Mouse (Mus musculus) lung, postnatal 4 days (tissue): ENCODE measurements around the gene Arid3c.
"Not testable (repeated sequence)": the region's sequence is repeated elsewhere in the genome, so short reads cannot be mapped to it uniquely, and the experiment has no call there.

Experiments
- DNase-seq, 2 experiments: peaks; one replicate each; pipeline ENCODE4 v3.0.0; 2021

Gene Arid3c

GRCm38 (mm10) chr4:41731052-41731765, at the start of gene Arid3c:
Gene Arid3c, minus strand, starts transcription at chr4:41731142.
- no peak for DNase-seq

DNA sequence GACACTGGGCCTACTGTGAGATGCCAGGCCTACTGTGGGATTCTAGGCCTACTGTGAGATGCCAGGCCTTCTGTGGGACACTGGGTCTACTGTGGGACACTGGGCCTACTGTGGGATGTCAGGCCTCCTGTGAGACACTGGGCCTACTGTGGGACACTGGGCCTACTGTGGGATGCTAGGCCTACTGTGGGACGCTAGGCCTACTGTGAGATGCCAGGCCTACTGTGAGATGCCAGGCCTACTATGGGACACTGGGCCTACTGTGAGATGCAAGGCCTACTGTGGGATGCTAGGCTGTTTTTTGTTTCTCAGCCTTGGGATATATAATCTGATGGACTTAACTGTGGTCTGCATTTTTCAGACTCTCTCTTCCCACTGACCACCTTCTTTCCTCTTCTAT, 44.9 kb upstream of the Arid3c start:
- DNase-seq = not testable (repeated sequence)

- DNase-seq = not testable (repeated sequence)
Measured at GRCm38 (mm10) chr4:41774506-41774905, 43.6 kb upstream of the Arid3c start.

DNA sequence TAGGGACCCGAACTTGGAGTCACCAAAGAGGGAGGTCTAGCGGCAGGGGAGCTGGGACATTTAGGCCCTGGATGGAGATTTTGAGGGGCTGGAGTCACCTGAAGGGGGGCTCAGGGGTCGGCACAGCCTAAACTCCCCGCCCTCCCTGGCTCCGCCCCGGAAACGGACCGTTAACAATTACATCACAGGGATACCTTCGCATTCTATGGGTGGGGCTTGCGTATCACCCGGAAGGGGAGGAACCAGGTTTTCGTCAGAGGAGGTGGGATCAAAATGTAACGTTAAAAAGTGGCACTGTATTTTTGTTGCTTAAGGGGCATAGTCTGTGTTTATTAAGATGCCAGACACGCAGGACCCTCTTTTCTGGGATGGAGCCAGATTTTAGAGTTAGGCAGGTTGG, 43.1 kb upstream of the Arid3c start, which contains the start of gene Ccl27a:
Gene Ccl27a (minus strand): TSS at position 246 of the 400 bp plus-strand sequence.
- DNase-seq = peak; percentile 86

DNA sequence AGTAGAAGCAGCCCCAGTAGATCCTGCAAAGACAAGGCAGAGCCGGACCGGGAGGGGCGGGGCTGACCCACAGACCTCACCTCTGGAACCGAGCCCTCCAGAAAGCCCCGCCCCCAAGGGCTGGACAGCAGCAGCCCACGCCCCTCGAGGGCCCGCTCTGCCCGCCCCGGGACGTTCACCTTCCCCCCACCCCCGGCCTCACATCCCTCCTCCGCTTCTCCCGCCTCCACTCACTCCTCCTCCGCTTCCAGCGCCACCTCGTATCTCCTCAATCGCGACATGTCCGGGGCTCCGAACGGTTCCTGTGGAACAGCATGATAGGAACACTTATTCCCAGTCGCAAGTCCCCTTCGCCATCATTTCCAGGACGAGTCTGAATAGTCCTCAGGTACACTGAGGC, 42.6 kb upstream of the Arid3c start:
- DNase-seq = peak; percentile 82 to 88

DNA sequence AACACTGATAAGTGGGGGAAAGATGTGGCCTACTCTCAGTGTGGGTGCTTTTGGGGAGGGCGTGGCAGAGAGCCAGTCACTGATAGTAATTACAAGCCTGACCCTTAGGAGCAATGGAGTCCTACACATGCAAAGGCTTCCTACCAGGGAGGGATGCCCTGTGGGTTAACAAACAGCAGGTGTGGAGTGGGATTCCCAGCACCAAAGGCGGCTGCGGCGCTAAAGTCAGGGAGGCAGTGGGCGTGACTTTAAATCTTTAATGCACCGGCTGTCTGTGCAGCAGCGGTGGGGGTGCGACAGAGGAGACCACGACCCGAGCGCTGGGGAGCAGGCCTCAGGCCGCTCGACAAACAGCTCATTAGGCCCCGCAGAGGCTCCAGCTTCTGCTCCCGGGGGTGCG, 42.0 kb upstream of the Arid3c start:
- DNase-seq = peak in 1 of 2 experiments; percentile 30

DNA sequence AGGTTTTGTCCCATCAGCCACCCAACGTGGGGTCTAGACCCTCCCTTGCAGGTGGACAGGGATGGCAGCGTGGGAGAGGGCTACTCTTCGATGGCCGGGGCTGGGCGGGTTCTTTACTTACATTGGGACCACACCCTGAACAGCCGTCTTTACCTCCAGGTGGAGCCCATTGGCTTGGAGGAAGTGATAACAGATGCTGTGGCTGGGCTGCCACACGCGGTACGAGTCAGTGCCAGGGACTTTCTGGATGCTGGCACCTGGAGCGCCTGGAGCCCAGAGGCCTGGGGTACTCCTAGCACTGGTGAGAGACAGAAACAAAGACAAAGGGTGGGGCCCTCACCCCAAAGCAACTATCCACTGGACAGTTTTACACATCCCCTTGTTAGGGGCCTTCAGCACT, 36.4 kb upstream of the Arid3c start:
- not testable (repeated sequence) for DNase-seq

DNA sequence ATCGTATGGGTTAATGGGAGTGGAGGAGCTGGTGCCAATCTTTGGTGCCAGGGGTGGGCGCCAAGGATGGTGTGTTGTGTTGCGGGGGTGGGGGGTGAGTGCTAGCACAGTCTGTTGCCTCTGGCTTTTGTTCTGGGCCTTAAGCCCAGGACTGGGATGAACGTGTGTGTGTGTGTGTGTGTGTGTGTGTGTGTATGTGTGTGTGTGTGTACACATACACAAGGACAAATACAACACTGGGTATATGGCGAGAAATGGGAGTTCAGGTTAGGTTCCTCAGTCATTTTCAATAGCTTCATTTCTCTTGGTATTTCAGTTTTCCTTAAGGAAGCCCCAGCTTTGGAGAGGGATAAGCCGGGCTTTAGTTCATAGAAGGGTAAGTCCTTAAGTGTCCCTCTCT, 32.2 kb upstream of the Arid3c start:
- not testable (repeated sequence) for DNase-seq

- peak; percentile 62 to 77 for DNase-seq
Measured at GRCm38 (mm10) chr4:41762688-41763114, 31.8 kb upstream of the Arid3c start.

- peak in 1 of 2 experiments; percentile 37 for DNase-seq
Measured at GRCm38 (mm10) chr4:41762099-41762687, 31.3 kb upstream of the Arid3c start.

- no peak for DNase-seq
Measured at GRCm38 (mm10) chr4:41761680-41762079, 30.7 kb upstream of the Arid3c start.

- no peak for DNase-seq
Measured at GRCm38 (mm10) chr4:41760911-41761310, 30.0 kb upstream of the Arid3c start.

- peak; percentile 93 to 97 for DNase-seq
Measured at GRCm38 (mm10) chr4:41760288-41760721, 29.4 kb upstream of the Arid3c start.

DNA sequence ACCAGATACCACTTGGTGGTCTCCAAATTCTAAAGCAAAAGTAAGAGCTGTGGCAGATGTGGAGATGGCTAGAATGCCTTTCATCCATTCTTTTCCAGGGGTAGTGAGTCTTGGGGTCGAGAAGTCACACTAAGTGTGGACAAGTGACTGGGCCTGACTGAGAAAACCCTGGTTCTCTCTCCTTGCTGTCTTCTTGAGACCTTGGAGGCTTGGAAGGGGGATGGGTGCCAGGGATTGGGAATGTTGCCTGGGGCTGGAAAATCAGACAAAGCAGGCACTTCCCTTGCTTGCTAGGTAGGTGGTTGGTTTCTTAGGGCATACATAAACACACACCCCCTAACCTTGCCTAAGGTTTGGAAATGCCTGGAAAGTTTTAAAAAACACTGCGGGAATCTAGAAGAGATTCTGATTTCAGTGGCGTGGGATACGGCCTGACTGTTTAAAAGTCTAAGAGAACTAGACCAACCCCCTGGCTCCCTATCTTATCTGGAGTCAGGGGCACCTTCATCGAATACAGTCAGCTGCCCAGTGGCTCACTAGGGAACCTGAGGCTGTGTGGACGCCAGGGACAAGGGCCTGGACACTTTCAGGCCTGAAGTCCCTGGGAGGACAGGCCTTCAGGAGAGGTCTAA, 28.8 kb upstream of the Arid3c start:
- no peak for DNase-seq

DNA sequence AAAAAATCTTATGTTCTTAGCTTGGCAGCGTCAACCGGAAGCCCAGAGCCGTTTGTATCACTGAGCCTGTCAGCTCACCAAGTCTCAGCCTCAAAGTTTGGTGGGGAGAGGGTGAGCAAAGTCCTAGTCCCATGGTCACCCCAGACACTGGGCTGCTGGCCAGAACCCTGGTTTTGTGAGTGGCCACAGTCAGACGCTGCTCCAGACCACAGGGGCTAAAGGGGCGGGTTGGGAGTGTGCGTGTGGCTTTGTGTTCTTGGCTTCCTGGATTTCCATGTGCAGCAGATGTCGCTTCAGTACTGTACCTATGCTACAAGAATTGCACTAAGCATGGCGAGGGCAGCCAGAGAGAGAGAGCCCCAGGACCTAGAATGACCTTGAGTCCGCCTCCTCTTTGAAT, 28.3 kb upstream of the Arid3c start:
- DNase-seq = peak; percentile 41 to 75

GRCm38 (mm10) chr4:41758701-41759100, 27.8 kb upstream of the Arid3c start:
- no peak for DNase-seq

GRCm38 (mm10) chr4:41758021-41758420, 27.1 kb upstream of the Arid3c start:
- DNase-seq = no peak

DNA sequence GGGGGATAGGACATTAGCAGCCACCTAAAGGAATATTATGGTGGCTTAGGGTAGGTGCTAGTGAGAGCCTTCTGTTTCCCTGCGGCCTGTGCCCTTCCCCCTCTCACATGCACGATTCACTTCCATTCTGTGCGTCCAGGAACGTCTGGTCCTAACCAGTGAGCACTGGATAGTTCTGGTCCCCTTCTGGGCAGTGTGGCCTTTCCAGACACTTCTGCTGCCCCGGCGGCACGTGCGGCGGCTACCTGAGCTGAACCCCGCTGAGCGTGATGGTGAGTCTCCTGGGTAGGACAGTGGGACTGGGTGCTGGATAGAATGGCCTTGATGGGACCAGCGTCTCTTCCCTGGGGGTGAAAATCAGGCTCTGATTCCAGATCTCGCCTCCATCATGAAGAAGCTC, 26.4 kb upstream of the Arid3c start:
- DNase-seq = peak in 1 of 2 experiments; percentile 17

DNA sequence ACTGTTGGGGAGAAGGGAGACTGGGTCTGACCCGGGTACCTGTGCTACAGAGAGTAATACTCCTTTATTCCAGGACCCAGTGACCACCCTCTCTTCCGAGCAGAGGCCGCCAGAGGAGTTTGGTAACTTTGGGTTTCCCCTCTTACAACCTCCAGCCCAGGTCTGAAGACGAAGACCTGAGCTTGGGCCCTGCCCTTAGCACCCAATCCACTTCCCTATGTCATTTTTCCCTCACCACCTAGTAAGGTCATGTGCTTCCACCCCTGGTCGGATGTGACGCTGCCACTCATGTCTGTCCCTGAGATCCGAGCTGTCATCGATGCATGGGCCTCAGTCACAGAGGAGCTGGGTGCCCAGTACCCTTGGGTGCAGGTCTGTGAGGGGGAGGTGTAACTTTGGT, 25.5 kb upstream of the Arid3c start:
- no peak for DNase-seq

- DNase-seq = peak; percentile 90
Measured at GRCm38 (mm10) chr4:41755338-41756305, 24.7 kb upstream of the Arid3c start, which contains the start of gene Sigmar1. Gene Sigmar1, minus strand, starts transcription at chr4:41756157.

GRCm38 (mm10) chr4:41754797-41755337, 23.9 kb upstream of the Arid3c start, which contains the start of gene Galt:
Gene Galt, plus strand, starts transcription at chr4:41755228.
- DNase-seq = no peak

- no peak for DNase-seq
Measured at GRCm38 (mm10) chr4:41745021-41745420, 14.1 kb upstream of the Arid3c start.
